Mouse (Mus musculus): ENCODE data around the gene Entpd8.

The Entpd8 gene

GRCm38 (mm10) chr2:25095109-25095850, 15.2 kb downstream of the Entpd8 start, which contains the start of gene Noxa1:
Gene Noxa1 (minus strand): TSS chr2:25095149.
- no peak for DNase-seq

- no peak for DNase-seq
Observed at GRCm38 (mm10) chr2:25098005-25098615, 18.0 kb downstream of the Entpd8 start.

GRCm38 (mm10) chr2:25098956-25099355, 18.9 kb downstream of the Entpd8 start:
- DNase-seq: no peak

GRCm38 (mm10) chr2:25099703-25100102, 19.6 kb downstream of the Entpd8 start:
- no peak for DNase-seq

GRCm38 (mm10) chr2:25104122-25104521, 24.0 kb downstream of the Entpd8 start:
- DNase-seq: no peak

- DNase-seq: no peak
Observed at GRCm38 (mm10) chr2:25106045-25106444, 25.9 kb downstream of the Entpd8 start.

GRCm38 (mm10) chr2:25109487-25109886, 29.4 kb downstream of the Entpd8 start:
- DNase-seq: no peak

- DNase-seq: no peak
Observed at GRCm38 (mm10) chr2:25110505-25111183, 30.5 kb downstream of the Entpd8 start.

GRCm38 (mm10) chr2:25111184-25111791, 31.2 kb downstream of the Entpd8 start:
- no peak for DNase-seq

GRCm38 (mm10) chr2:25114308-25114707, 34.2 kb downstream of the Entpd8 start:
- no peak for DNase-seq

- DNase-seq: no peak
Observed at GRCm38 (mm10) chr2:25115442-25115841, 35.3 kb downstream of the Entpd8 start.

- DNase-seq: no peak
Observed at GRCm38 (mm10) chr2:25120963-25121362, 40.9 kb downstream of the Entpd8 start.

- DNase-seq: no peak
Observed at GRCm38 (mm10) chr2:25122666-25123065, 42.6 kb downstream of the Entpd8 start.

GRCm38 (mm10) chr2:25123527-25123926, 43.4 kb downstream of the Entpd8 start:
- DNase-seq: no peak

GRCm38 (mm10) chr2:25124411-25124810, 44.3 kb downstream of the Entpd8 start:
- DNase-seq: no peak

- no peak for DNase-seq
Observed at GRCm38 (mm10) chr2:25125146-25125545, 45.0 kb downstream of the Entpd8 start.

GRCm38 (mm10) chr2:25126011-25127010, 46.2 kb downstream of the Entpd8 start:
- no peak for DNase-seq

GRCm38 (mm10) chr2:25127206-25127605, 47.1 kb downstream of the Entpd8 start:
- peak; percentile 47 to 73 for DNase-seq

GRCm38 (mm10) chr2:25128072-25128471, 48.0 kb downstream of the Entpd8 start:
- DNase-seq: no peak

GRCm38 (mm10) chr2:25131601-25132000, 51.5 kb downstream of the Entpd8 start:
- DNase-seq: no peak
